Mouse (Mus musculus) left cerebral cortex, postnatal 10 days (tissue): ENCODE results near the gene Chaf1a. TPM values are rescaled to one million over a fixed set of nuclear protein-coding genes. Genes with fewer than 3 reads are reported as not detected.
"Not testable (repeated sequence)": the region's sequence is repeated elsewhere in the genome, so short reads cannot be mapped to it uniquely, and the experiment has no call there.

Experiments used
- DNase-seq, 2 experiments: peaks; one replicate each; pipeline ENCODE4 v3.0.0; 2021 to 2022; ENCODE audit warnings: low spot score in 2 of 2, mixed read lengths in 1 of 2; ENCODE audit errors: extremely low spot score in 1 of 2
- intact Hi-C: fragments of 180-260 bp; cut with DNase I; formaldehyde crosslinking; loops from one replicate; pipeline ENCODE4 v1.15.1; 2025
- total RNA-seq, 2 experiments: library from RNA; stranded (reverse); gene quantifications; 2 replicates each; pipeline ENCODE4 v1.2.3; 2021

The Chaf1a gene
- total RNA-seq, 2 experiments from 2014 or later: 5.1 to 5.7 TPM

GRCm38 (mm10) chr17:56106436-56106835 lies 66.2 kb downstream of the Chaf1a start:
- intact Hi-C loops, DNase-seq: not testable (repeated sequence)

- intact Hi-C loops: no loop called here
- DNase-seq: no peak
Measured at GRCm38 (mm10) chr17:56106981-56107380, 66.7 kb downstream of the Chaf1a start.

GRCm38 (mm10) chr17:56107736-56108135 lies 67.5 kb downstream of the Chaf1a start:
- intact Hi-C loops: no loop called here
- no peak for DNase-seq

GRCm38 (mm10) chr17:56108334-56109044 lies 68.2 kb downstream of the Chaf1a start:
- intact Hi-C loops: no loop called here
- no peak for DNase-seq

GRCm38 (mm10) chr17:56109219-56110051 lies 69.2 kb downstream of the Chaf1a start, which contains the start of gene Plin4:
TSS of gene Plin4 (minus strand) at chr17:56109803.
- intact Hi-C loops: no loop called here

GRCm38 (mm10) chr17:56110571-56110970 lies 70.3 kb downstream of the Chaf1a start:
- DNase-seq: no peak
- intact Hi-C loops: no loop called here

More at GRCm38 (mm10) chr17:56109219-56110051, 69.2 kb downstream of the Chaf1a start, which contains the start of gene Plin4:
- no peak for DNase-seq

- no peak for DNase-seq
- intact Hi-C loops: no loop called here
Measured at GRCm38 (mm10) chr17:56111021-56111420, 70.8 kb downstream of the Chaf1a start.

- intact Hi-C loops: no loop called here
- DNase-seq: peak in 1 of 2 experiments; percentile 73
Measured at GRCm38 (mm10) chr17:56111864-56112263, 71.6 kb downstream of the Chaf1a start.

GRCm38 (mm10) chr17:56112743-56113142 lies 72.5 kb downstream of the Chaf1a start:
- intact Hi-C loops: no loop called here
- DNase-seq: no peak

- no peak for DNase-seq
- intact Hi-C loops: no loop called here
Measured at GRCm38 (mm10) chr17:56116193-56116592, 76.0 kb downstream of the Chaf1a start.

GRCm38 (mm10) chr17:56117251-56117710 lies 77.0 kb downstream of the Chaf1a start, which contains the start of gene Plin5:
TSS of gene Plin5 (minus strand) at chr17:56117596.
- peak in 1 of 2 experiments; percentile 81 for DNase-seq
- intact Hi-C loops: no loop called here

GRCm38 (mm10) chr17:56119431-56119830 lies 79.2 kb downstream of the Chaf1a start:
- intact Hi-C loops: no loop called here
- DNase-seq: no peak

GRCm38 (mm10) chr17:56119981-56120880 lies 80.0 kb downstream of the Chaf1a start:
- intact Hi-C loops: no loop called here
- DNase-seq: peak in 1 of 2 experiments; percentile 74

GRCm38 (mm10) chr17:56121826-56122225 lies 81.6 kb downstream of the Chaf1a start, which contains the start of gene Lrg1:
TSS of gene Lrg1 (minus strand) at chr17:56122001.
- intact Hi-C loops: no loop called here
- no peak for DNase-seq

Other genes with a start within 250 kb of the Chaf1a start
- 1 to 10 TPM; 8.5 to 9.1 TPM for gene Zfp119a, start 161.5 kb upstream of the Chaf1a start, total RNA-seq
- gene Zfp959, start 148.3 kb upstream of the Chaf1a start, total RNA-seq: 1 to 10 TPM; 7.0 to 8.5 TPM
- 1 to 10 TPM; 3.2 to 5.3 TPM for gene Zfp119b, start 90.9 kb upstream of the Chaf1a start, total RNA-seq
- gene Ebi3, start 87.8 kb upstream of the Chaf1a start, total RNA-seq: 1 to 10 TPM; 2.8 to 4.2 TPM
- 10 to 100 TPM; 12.7 to 16.5 TPM for gene Yju2, start 81.3 kb upstream of the Chaf1a start, total RNA-seq
- 10 to 100 TPM; 50.3 to 57.4 TPM for gene Shd, start 70.0 kb upstream of the Chaf1a start, total RNA-seq
- 100 to 1,000 TPM in 1 of 2 experiments, 10 to 100 TPM in 1; 99.7 to 111 TPM for gene Fsd1, start 53.9 kb upstream of the Chaf1a start, total RNA-seq
- gene Stap2, start 34.9 kb upstream of the Chaf1a start, total RNA-seq: 1 to 10 TPM; 4.4 TPM
- 100 to 1,000 TPM; 111 to 115 TPM for gene Mpnd, start 34.7 kb upstream of the Chaf1a start, total RNA-seq
- gene Sh3gl1, start 3.8 kb upstream of the Chaf1a start, total RNA-seq: 10 to 100 TPM; 53.7 TPM
- 10 to 100 TPM; 79.8 to 87.9 TPM for gene Ubxn6, start 34.6 kb downstream of the Chaf1a start, total RNA-seq
- 100 to 1,000 TPM in 1 of 2 experiments, 10 to 100 TPM in 1; 96.5 to 104 TPM for gene Hdgfl2, start 39.2 kb downstream of the Chaf1a start, total RNA-seq
- gene Plin4, start 69.4 kb downstream of the Chaf1a start, total RNA-seq: 1 to 10 TPM in 1 of 2 experiments, under 1 TPM in 1; 0.14 to 1.4 TPM
- gene Plin5, start 77.2 kb downstream of the Chaf1a start, total RNA-seq: 1 to 10 TPM in 1 of 2 experiments, under 1 TPM in 1; 0.75 to 1.2 TPM
- gene Lrg1, start 81.6 kb downstream of the Chaf1a start, total RNA-seq: under 1 TPM; 0.49 to 0.79 TPM
- 100 to 1,000 TPM; 119 to 123 TPM for gene Sema6b, start 99.9 kb downstream of the Chaf1a start, total RNA-seq
- 10 to 100 TPM in 1 of 2 experiments, 1 to 10 TPM in 1; 9.3 to 11.1 TPM for gene Tnfaip8l1, start 122.0 kb downstream of the Chaf1a start, total RNA-seq
- 10 to 100 TPM; 49.4 to 51.4 TPM for gene Mydgf, start 143.5 kb downstream of the Chaf1a start, total RNA-seq
- 10 to 100 TPM; 43.8 to 44.8 TPM for gene Dpp9, start 178.5 kb downstream of the Chaf1a start, total RNA-seq
- gene Fem1a, start 216.4 kb downstream of the Chaf1a start, total RNA-seq: 10 to 100 TPM; 45.4 TPM
- 1 to 10 TPM; 4.0 to 4.2 TPM for gene Ticam1, start 236.3 kb downstream of the Chaf1a start, total RNA-seq